Mouse (Mus musculus): ENCODE measurements around the gene Msi2.

Gene Msi2

DNA sequence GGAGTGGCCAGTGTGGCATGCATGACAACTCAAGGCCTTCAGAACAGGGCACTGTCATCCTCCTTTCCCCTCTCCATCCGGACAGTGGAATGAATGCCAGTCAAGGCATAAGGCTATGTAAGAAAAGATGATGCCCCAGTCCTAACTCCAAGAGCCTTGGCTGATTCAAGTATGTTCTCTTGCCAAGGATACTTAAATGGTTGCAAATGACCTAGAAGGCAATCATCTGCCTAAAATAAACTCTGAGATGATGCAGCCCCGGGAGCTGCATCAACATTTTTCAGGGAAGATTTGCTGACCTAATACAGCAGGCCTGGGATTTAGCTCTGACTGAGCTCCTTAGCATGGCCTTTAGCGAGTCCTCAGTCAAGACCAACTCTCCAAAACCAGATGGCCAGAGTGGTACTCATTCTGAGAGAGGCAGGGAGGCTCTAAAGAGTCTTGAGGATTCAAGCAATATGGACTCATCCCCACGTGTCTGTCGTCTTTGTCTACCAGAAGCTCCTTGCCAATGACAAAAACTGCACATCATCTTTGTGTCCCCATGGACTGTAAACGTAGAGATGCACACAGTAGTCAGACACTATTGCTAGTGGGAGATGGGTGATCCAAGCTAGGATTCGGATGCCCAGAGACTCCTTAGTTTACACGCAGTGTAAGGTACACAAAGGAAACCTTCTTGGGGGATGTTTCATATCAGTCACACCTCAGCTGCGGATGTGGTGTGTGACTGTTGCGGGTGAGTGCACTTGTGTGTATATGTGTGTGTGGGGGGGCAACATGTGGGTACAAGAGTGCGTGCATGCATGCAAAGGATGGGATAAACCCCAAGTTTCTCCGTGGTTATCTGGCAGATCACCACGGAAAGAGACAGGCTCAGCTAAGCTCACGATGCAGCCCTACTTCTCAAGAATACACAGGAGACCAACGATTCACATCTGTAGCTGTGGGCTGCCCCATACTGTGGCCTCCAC is 176.4 kb downstream of the Msi2 start:
- no peak for DNase-seq (ENCODE audit: low read depth, low spot score)

GRCm38 (mm10) chr11:88539637-88540478 is 178.5 kb downstream of the Msi2 start:
- no peak for DNase-seq (ENCODE audit: low read depth, low spot score)

DNA sequence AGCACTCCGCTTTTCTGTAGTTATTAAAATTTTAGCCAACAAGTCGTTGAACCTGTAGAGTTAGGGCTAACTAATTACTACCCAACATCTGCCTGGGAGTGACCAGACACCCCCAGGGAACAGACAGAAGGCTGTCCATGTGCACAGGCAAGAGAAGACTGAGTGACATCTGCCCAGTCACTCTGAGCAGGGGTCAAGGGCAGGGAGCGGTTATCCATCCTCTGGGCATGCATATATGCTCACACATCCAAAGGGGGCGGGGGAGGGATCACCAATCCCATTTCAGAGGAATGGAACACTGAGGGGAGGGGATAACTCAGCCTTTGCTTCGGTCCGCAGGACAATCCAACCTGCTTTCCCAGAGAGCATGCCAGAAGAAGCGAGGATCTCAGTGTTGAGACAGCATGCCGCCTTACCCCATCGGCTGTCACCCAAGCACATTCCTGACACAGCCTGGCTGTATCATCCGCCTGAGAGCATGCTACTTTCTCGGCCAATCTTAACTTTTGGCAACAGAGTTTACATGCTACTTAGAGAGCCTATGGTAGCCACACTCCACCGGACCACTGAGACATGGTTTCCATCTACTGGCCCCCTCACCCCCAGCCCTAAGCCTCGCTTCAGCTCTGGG is 179.5 kb downstream of the Msi2 start:
- DNase-seq (ENCODE audit: low read depth, low spot score): no peak

DNA sequence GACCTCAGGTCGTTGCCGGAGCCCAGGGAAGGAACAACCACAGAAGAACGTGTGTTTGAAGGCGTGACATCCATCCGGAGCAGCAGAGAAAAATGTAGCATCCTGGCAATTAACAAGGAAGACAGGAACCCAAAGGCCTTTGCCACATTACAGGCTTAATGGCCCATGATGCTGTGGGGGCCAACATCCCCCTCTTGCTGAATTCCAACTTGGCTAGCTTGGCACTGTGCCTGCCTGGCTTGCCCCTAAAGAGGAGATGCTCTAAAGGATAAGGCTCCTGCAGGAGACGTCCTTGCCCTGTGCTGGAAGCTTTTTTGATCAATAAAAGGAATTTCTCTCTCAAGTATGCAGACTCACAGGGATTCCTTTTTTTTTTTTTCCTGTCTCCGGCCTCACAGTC is 181.0 kb downstream of the Msi2 start:
- DNase-seq (ENCODE audit: low read depth, low spot score): no peak

DNA sequence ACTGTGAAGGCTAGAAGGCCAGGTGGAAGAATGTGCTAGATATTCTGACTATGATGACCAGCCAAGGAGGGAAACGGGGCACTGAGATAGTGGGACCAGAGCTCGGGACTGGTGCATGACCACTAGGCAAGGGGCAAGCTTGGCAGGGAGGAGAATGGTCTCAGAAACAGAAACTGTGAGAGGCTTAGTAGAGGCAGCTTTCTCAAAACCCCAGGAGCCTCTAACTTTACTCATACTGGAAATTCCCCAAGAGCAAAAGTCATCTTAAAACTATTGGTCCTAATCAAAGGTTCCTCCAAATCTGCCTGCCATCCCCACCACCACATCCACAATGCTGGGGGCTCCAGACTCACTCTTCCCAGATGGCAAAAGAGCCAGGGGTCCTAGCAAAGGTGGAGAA is 181.5 kb downstream of the Msi2 start:
- no peak for DNase-seq (ENCODE audit: low read depth, low spot score)

DNA sequence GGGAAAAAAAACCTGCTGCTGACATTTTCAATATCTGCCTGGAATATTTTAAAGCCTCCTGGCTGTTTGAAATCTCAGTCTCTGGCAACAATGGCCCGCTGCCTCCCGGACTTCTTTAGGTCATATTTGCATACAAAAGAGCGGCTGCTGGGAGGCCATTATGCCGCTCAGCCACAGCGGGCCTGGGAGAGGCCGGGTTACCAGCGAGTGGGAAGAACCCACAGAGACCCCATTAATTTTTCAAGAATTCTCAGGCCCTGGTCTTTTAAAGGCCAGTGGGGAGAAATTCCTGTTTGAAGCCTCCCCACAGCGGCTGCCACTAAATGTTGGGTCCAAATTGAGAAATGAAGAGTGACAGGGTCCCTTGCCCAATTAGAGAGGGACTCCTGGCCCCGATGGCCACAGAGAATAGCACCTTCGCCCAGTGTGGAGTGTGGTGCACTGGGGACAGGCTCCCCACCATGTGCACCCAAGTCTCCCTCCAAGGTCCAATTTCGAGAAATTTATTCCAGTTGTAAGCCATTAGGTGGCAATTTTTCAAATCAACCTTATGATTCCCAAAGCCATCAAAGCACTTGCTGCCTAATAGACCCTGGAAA is 183.9 kb downstream of the Msi2 start:
- DNase-seq (ENCODE audit: low read depth, low spot score): no peak

- DNase-seq (ENCODE audit: low read depth, low spot score): no peak
Observed at GRCm38 (mm10) chr11:88532016-88532415, 186.3 kb downstream of the Msi2 start.

DNA sequence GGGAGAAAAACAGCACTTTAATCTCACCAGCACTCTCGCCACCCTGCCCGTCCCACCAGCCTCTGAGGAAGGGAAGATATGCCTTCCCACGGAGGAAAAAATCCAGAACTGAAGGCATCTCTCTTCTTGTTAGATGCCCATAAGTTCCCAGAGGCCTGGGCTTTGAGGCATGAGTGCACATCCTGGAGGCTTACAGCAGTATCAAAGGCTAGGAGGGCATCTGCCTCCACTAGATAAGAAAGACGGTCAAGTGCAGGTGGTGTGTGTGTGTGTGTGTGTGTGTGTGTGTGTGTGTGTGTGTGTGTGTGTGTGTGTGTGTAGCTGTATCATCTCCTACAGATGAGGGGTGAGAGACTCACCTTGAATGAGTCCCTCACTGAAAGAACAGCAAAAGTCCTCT is 188.3 kb downstream of the Msi2 start:
- no peak for DNase-seq (ENCODE audit: low read depth, low spot score)

- DNase-seq (ENCODE audit: low read depth, low spot score): peak; percentile 40
Observed at GRCm38 (mm10) chr11:88528522-88529101, 189.7 kb downstream of the Msi2 start.

DNA sequence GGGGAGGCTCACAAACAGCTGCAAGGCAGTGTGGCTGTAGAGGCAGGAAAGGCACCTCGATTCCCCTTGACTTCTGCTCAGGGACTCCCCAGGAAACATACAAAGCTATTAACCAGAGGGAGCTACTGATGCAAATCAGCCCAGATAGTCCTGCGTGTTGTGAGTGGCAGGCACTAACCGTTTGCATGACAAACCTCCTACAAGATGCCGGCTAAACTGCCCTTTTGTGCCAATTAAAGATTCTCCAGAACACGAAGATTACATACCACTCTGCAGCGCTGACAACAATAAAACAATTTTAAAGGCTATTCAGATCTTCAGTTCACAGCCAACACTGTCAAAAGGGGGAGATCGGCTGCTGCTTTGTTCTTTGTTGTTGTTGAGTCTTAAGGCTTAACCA is 191.6 kb downstream of the Msi2 start:
- no peak for DNase-seq (ENCODE audit: low read depth, low spot score)

GRCm38 (mm10) chr11:88524790-88525575 is 193.3 kb downstream of the Msi2 start:
- DNase-seq (ENCODE audit: low read depth, low spot score): no peak

DNA sequence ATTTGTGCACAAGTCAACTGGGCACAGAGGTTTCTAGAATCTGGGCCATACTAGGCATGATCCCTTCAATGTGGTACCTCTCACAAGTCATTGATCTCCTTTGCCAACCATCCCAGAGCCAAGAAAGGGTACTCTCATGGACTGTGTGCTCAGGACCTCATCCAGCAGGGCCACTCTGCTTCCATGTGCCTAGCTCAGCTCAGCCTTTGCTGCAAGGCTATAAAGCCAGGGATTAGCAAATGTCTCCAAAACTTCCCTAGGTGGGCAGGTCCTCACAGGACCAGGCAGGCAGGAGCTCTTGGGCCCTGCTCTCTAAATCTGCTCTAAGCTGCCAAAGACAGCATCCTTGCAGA is 193.9 kb downstream of the Msi2 start:
- DNase-seq (ENCODE audit: low read depth, low spot score): no peak

GRCm38 (mm10) chr11:88523921-88524320 is 194.4 kb downstream of the Msi2 start:
- no peak for DNase-seq (ENCODE audit: low read depth, low spot score)

DNA sequence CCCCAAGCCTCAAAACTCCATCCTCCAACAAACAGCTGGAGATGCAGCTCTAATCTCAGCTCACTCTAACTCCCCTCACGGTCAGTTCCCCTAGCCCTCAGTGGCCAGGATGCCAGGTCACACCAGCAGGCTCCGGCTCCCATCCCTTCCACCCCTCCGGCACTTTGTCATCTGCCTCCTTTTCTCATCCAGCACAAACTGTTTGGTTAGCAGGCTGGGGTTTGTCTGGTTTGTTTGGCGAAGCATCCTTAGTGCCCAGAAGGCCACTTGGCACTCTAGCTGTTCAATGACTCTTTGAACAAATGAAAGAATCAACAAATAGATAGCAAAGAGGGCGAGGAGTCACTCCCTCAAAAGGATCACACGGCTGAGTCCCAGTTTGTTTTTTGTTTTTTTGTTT is 194.8 kb downstream of the Msi2 start:
- no peak for DNase-seq (ENCODE audit: low read depth, low spot score)

DNA sequence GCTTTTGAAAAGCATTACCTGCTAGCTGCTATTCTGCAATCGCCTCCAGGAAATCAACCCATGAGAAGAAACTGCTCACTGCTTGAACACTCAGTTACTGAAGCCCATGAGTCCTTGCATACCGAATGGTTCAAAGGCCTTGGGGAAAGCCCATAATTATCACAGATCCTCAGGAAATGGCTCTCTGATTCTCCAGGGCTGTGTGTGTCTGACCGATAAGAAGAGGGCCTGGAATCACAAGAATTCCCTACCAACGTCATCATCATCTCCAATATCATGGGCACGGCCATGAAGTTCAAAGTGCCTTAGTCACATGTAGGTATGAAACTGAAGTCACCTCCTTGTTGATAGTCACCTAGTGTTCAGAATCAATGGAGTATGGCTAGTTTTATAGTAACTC is 196.2 kb downstream of the Msi2 start:
- DNase-seq (ENCODE audit: low read depth, low spot score): no peak

GRCm38 (mm10) chr11:88520951-88521730 is 197.2 kb downstream of the Msi2 start:
- no peak for DNase-seq (ENCODE audit: low read depth, low spot score)

DNA sequence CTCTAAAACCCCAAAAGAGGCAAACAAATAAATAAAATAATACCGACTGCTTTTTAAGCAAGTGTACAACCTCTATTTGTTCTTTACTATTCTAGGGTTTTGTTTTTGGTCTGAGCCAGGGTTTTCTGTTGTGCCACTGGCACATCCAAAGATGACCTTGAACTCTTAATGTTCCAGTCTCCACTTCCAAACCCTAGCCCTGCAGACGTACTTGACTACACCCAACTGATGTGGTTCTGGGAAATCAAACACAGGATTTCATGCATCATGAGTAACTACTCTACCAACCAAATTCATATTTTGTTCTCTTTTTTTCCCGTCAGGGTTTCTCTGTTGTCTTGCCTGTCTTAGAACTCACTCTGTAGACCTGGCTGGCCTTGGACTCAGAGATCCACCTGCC is 200.0 kb downstream of the Msi2 start:
- no peak for DNase-seq (ENCODE audit: low read depth, low spot score)

DNA sequence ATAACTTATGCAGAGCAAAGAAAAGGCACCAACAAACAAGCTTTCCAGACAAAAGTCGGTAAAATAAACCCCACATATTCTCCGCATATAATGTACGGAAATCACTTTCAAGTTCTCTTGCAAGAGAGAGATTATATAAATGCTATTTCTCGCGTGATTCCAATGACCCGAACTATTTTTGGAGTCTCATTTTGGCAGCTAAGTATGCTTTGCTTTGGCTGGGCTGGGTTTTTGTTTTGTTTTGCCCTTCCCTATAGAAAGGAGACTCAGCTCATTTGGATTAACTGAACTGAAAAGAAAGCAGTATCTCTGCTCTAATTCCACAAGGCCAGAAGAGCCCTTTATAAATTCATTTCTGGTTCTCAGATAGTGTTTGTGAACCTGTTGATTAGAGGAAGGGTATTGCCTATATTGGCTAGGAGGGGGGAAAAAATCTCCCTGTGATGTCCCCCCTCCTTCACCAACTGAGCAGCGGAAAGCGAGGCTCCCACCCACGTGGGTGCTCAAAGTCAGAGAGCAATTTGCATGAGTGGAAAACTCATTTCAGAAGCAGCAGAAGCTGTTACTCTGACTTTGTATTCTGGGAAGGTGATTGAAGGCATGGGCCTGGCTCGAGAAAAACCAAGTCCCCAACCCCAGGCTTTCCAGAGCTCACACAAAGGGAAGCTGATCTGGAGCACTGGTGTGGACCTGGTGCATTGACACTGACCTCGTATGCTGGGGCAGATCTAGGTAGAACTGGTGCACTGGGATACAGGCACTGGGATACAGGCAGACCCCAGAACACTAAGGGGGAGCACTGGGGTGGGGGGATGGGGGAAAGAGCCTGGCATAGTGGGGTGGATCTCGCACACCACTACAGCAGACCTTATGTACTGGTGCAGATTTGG is 201.5 kb downstream of the Msi2 start:
- no peak for DNase-seq (ENCODE audit: low read depth, low spot score)
